Comparison of ENCODE assay signal across 12 mouse cellular contexts in the genomic region with DNA sequence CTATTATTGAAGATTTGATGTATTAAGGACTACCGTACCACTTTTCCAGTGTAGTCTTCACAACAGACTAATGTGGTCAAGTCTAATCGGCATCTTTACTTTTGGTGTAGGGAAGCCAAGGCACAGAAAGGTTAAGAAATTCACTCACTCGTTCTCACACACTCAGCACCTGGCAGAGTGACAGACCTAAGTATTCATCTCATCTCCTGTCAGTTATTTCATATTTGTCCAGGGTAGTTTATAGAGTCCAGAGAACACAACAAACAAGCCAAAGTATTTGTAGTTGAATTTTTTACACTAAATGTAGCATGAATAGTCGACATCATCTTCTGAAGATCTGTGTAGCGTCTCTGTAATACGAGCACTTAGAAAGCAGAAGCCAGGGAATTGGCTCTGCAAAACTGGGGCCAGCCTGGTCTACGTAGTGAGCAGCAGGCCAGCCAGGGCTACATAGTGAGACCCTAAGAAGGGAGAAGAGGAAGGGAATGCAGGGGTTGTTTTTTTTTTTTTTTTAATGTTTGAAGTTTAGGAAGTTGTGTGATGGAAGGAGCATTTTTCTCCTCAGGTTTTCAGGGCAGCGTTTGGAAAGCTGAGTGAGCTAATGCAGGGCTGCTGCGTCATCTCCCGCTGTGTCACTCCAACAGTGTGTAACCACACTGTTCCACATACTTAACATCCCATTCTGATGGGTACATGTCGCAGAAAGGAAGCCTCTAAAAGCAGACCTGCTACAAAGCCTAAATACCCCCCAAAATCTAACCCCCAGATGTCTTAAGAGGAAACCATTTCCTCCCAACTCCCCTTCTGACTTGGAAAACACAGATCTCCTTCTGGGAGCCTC. TPM values are rescaled to one million over a fixed set of nuclear protein-coding genes. Genes with fewer than 3 reads are reported as not detected.
DNase-seq lines count a peak whose midpoint lies in the region; ATAC-seq and TF ChIP-seq lines count a peak whose summit lies in the region.
"Had no signal": no experiment of that assay in that cellular context is flagged by ENCODE, and none has a peak within 500 bp of the region (broad histone marks: within the 10 kb centered on the region; RNA-seq: fewer than 3 reads in every experiment).

No protein-coding gene starts in this region.

- no peak for TF ChIP-seq POLR2A in lung, adult 2 months (IDR thresholded peaks at IDR 0.05; ENCODE audit: borderline replicate concordance, extremely low read depth, low read depth, low read length)
- no peak for TF ChIP-seq POLR2A in cerebellum, adult 2 months (IDR thresholded peaks at IDR 0.05; ENCODE audit: borderline replicate concordance, insufficient read depth, low read length)

- no peak for TF ChIP-seq CTCF in lung, adult 2 months (IDR thresholded peaks at IDR 0.05; ENCODE audit: insufficient read depth, low read length)
- no peak for TF ChIP-seq CTCF in cerebellum, adult 2 months (IDR thresholded peaks at IDR 0.05; ENCODE audit: borderline replicate concordance, insufficient read depth, low read depth, low read length)

- 0 out of 2 replicates have a peak, but pooled peaks cover 3% of the 10 kb centered on the region for H3K27me3 ChIP-seq in liver, embryonic 12.5 days (replicated peaks)
- no peaks in the 10 kb centered on the region for H3K27me3 ChIP-seq in cerebellum, adult 2 months (ENCODE audit: control insufficient read depth, insufficient read depth, low read length)
- H3K27me3 ChIP-seq: hindbrain, embryonic 15.5 days; neural tube, embryonic 12.5 days had no signal

- peak; percentile 61 for DNase-seq in heart, adult 11 months
- no peak for DNase-seq in heart, adult 8-10 months (ENCODE audit: low spot score)
- DNase-seq in lung, postnatal 36 days, result peak; percentile 44
- no peak for DNase-seq in lung, adult 2 months
- no peak for DNase-seq in urinary bladder, adult 18-20 months (ENCODE audit: low spot score in 2 of 2)
- DNase-seq in cerebellum, adult 2 months, result no peak
- DNase-seq in embryo, embryonic 11 days, result no peak
- DNase-seq: right cerebral cortex, postnatal 25 days had no signal

- H3K9me3 ChIP-seq in liver, embryonic 12.5 days (replicated peaks), result no peaks in the 10 kb centered on the region
- H3K9me3 ChIP-seq: forebrain, embryonic 10.5 days; hindbrain, embryonic 15.5 days; neural tube, embryonic 12.5 days had no signal

- peak overlapping the region; percentile 39; the same call in 1 of the 2 replicates for H3K9ac ChIP-seq in liver, embryonic 12.5 days
- H3K9ac ChIP-seq: hindbrain, embryonic 15.5 days; neural tube, embryonic 12.5 days had no signal

- peak overlapping the region; percentile 86 for H3K27ac ChIP-seq in liver, embryonic 12.5 days
- H3K27ac ChIP-seq in cerebellum, adult 2 months (ENCODE audit: insufficient read depth, low read length), result no peak overlapping the region
- H3K27ac ChIP-seq: forebrain, embryonic 10.5 days; hindbrain, embryonic 15.5 days; neural tube, embryonic 12.5 days had no signal

- H3K4me2 ChIP-seq in liver, embryonic 12.5 days, result no peak overlapping the region
- H3K4me2 ChIP-seq: hindbrain, embryonic 15.5 days; neural tube, embryonic 12.5 days had no signal

- WGBS in lung, adult 2 months, result 58% methylated on average over 11 of the region's 11 CpGs
- 71% methylated on average over 11 of the region's 11 CpGs for whole genome bisulfite sequencing in liver, embryonic 12.5 days (ENCODE audit: insufficient replicate concordance)
- WGBS in cerebellum, adult 2 months, result 81% methylated on average over 11 of the region's 11 CpGs

- ATAC-seq in liver, embryonic 12.5 days, result no peak

- no peak overlapping the region for H3K4me3 ChIP-seq in lung, adult 2 months (replicated peaks; ENCODE audit: extremely low read depth, low read depth, low read length)
- H3K4me3 ChIP-seq in liver, embryonic 12.5 days, result no peak overlapping the region
- no peak overlapping the region for H3K4me3 ChIP-seq in cerebellum, adult 2 months (replicated peaks; ENCODE audit: insufficient read depth, low read depth, low read length)
- H3K4me3 ChIP-seq: forebrain, embryonic 10.5 days; hindbrain, embryonic 15.5 days; neural tube, embryonic 12.5 days had no signal

- peaks cover 2% of the 10 kb centered on the region; the same call in 1 of the 2 replicates for H3K4me1 ChIP-seq in lung, adult 2 months (ENCODE audit: control insufficient read depth, insufficient read depth, low read length)
- H3K4me1 ChIP-seq in liver, embryonic 12.5 days, result peaks cover 54% of the 10 kb centered on the region
- H3K4me1 ChIP-seq in cerebellum, adult 2 months (ENCODE audit: control insufficient read depth, insufficient read depth, low read length), result peaks cover 2% of the 10 kb centered on the region; the same call in 1 of the 2 replicates
- H3K4me1 ChIP-seq: forebrain, embryonic 10.5 days had no signal

- no peaks in the 10 kb centered on the region for H3K36me3 ChIP-seq in liver, embryonic 12.5 days
- H3K36me3 ChIP-seq: forebrain, embryonic 10.5 days; hindbrain, embryonic 15.5 days; neural tube, embryonic 12.5 days had no signal

RNA-seq across cellular contexts. Expression of a gene that starts 44.6 kb away (rescaled TPM):
- 1 to 10 TPM; 3.0 to 4.8 (median 3.4) TPM for total RNA-seq in heart, adult 8-10 months (2022)
- 20.1 and 36.6 TPM in 2 replicates for polyA plus RNA-seq in lung, adult 2 months (2012; rRNA removed)
- polyA plus RNA-seq in liver, embryonic 12.5 days (2016; fragmentation: Nextera tagmentation; extraction: Ambion mirVana), result 11.3 and 12.3 TPM in 2 replicates
- polyA plus RNA-seq in cerebellum, adult 2 months (2012; rRNA removed), result 9.7 and 10.4 TPM in 2 replicates

Comparison
In these comparisons a context has a peak if more than half of its experiments do, and no peak if none do; other contexts are left out.
1. DNase-seq: peak in heart, adult 11 months (single experiment) and lung, postnatal 36 days (single experiment); none in heart, adult 8-10 months (single experiment), lung, adult 2 months (single experiment), urinary bladder, adult 18-20 months (0 of 2), cerebellum, adult 2 months (0 of 2) and embryo, embryonic 11 days (single experiment).